Mouse (Mus musculus) inflammation-experienced regulatory T-cells, adult 6 months (primary cell): ENCODE measurements around the gene Gm35549. TPM values are rescaled to one million over a fixed set of nuclear protein-coding genes. Genes with fewer than 3 reads are reported as not detected.

Source experiments
- ATAC-seq: one replicate; pipeline ENCODE4 v1.8.0; 2017
- polyA plus RNA-seq, 3 experiments: library from polyadenylated mRNA; unstranded; fragments of 100-300 nt; shearing (Covaris generic); gene quantifications; one replicate each; pipeline ENCODE4 v1.2.1; 2017

Gm35549 gene
- polyA plus RNA-seq, 3 experiments from 2014 or later, result 1.5 to 4.0 TPM; not detected in 1

DNA sequence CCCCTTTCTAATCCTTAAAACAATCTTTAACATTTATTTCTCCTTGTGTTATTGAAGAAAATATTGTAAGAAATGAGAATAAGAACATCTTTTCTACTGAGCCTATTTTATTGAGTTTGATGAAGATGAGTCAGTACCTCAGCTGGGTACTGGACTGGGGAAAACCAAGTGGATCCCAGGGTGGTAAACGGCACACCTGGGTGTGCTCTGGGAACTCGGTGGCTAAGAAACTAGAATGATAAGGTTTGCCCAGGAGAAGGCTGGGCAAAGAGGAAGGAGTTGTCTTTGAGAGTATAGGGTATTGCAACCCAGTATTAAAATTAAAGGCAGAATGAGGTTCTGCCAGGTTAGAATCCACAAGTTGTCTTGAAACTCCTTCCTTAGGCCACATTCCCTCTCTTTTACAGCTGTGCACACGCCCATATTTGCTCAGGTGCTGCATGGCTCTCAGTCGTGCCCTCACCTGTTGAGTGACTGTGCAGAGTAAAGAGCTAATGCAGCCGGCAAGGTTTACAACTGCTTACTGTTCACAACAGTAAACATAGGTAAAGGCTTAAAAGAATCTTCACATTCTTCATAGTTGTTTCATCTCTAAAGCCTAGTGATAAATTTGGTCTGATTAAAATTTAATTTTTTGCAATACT, 20.3 kb downstream of the Gm35549 start:
- ATAC-seq, result no peak

DNA sequence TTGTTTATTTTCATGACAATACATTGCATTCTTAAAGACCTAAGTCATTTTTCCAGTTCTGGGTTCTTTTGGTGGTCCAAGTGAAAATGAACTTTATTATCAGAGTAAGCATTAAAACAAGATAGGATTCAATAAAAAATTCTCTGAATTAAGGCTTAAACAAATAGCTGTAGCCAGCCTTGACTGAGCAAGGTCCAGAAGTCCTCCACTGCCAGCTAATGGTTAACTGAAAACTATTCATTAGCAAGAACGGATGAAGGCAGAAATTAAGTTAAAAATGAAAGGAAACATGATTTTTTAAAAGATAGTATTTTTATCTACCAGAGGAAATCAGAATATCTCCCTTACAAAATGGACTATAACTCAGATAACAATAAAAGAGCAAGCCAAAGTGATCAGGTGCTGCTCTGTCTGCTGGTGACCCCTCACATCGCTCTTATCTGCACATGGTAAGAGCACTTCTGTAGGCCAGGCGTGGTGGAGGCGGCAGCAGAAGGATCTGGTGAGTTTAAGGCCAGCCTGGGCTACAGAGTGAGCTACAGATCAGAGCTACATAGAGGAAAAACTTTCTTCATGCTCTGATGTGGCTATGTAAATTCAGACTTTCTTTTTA, 28.5 kb downstream of the Gm35549 start:
- ATAC-seq, result no peak

DNA sequence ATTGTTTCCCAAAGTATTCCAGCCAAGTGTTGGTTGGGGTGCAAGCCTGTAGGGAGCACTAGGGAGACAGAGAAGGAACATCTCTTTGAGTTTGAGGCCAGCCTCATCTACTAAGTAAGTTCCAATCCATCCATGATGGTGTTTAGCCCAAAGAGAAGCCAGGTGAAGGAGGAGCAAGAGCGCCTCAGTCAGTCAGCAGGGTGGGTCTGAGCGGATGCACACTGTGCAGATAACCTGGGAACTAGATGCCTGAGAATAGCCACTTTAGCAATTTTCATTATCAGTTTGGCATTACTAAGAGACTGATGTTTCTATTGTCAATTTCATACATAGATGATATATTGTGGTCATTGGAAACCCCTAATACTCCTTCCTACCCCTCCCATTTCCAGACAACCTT, 29.1 kb downstream of the Gm35549 start:
- ATAC-seq, result no peak

DNA sequence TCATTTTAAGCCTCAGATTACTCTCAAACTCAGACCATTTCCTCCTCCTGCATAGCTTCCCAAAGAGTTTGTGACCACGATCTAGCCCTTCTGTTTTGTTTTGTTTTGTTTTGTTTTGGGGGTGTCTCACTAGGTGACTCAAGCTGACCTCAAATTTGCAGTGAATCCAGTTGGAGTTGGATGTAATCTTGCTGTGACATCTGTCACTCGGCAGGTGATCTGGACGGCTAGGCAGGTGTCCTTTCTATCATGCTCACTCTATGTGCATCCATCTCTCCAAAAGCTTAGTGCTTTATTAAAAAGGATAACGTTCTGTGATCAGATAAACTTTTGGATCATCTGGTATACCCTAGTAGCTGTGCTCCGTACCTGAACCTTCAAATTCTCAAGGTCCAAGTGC, 31.4 kb downstream of the Gm35549 start:
- ATAC-seq, result no peak

DNA sequence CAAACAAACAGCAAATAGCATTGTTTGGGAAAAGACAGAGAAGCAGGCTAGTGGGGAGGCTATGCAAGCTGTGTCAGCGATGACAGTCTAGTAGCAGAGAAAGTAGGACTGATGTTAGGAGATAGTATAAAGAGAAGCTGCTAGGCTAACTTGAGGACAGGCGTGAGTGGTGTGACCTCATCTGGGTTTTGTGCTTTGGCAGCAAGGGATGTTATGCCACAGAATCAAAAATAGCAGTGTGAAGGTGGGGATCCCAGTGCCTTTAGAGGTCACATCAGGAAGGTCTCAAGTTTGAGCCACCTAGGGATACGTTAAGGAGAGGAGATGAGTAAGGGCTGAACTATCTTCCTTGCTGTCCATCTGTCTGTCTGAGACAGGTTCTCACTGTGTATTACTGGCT, 33.6 kb downstream of the Gm35549 start:
- ATAC-seq, result no peak

DNA sequence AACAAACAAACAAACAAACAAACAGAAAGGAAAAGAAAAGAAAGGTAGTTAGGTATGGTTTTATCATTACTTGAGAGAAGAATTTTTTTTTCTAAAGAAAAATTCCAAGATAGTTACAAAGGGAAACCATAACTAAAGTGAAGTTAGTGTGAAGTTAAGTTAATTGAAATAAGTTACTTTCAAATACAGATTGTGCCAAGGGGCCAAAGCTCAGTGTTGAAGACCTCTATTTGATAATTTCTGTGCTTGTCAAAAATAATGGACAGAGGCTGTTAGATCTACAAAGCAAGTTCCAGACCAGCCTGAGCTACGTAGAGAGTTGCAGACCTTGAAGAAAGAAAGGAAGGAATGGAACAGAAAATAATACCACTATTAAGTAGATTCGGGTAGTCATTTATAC, 36.6 kb downstream of the Gm35549 start:
- no peak for ATAC-seq

DNA sequence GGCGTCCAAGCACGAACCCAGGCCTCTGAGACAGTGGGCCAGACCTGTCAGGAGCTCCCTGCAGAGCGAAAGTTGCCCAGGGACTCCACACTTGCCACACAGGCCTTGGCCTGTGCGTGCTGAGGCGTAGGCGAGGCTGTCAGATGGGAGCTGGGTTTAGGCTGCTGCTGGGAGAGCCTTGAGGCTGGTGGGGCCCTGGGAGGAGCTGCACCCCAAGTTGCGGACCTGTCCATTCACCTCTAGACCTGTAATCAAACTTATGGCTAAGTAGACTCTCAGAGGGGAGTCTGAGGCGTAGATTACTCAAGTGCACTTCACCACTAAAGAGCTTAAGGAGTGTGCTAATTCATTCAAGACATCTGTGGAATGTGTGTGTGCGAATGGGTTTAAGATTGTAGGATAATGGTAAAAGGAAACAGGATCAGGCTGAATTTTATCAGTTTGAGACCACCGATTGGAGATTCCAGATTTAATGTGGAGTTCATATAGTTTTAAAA, 37.9 kb downstream of the Gm35549 start:
- ATAC-seq, result no peak

DNA sequence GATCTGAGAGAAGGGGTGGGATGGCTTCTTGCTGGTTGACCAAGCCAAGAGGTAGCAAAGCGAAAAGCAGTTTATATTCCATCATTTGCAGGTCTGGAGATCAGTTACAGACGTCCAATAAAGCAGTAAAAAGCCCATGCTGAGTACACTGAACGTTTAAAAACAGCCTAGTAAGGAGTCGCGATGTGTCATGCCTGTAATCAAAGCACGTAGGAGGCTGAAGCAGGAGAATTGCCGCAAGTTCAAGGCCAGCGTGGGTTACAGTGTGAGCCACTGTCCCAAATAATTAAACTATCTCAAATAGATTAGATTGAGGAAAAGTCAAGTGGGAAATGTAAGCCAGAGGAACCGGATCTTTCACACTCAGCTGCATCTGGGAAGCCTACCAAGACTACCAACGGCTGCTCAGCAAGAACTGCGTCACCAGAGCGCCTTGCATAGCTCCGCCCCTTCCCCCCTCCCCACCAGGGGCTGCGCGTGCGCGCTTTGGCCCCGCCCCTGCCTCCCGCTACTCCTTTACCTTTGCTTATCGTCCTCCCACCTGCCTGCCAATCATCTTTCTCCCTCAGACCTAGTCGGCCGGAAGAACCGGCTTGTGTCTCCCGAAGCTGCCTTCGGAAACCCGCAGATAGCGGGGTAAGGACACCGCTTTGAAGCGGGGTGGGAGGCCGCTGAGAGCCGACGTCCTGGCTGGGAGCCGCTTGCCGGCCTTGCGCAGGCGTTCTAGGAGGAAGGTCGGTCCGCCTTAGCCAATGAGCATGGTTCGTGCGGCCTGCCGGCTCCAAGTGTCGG, 38.6 kb downstream of the Gm35549 start, which contains the start of gene Tcaim:
Gene Tcaim (plus strand): TSS at position 487 of the 792 bp plus-strand sequence.
- peak; percentile 92 for ATAC-seq

DNA sequence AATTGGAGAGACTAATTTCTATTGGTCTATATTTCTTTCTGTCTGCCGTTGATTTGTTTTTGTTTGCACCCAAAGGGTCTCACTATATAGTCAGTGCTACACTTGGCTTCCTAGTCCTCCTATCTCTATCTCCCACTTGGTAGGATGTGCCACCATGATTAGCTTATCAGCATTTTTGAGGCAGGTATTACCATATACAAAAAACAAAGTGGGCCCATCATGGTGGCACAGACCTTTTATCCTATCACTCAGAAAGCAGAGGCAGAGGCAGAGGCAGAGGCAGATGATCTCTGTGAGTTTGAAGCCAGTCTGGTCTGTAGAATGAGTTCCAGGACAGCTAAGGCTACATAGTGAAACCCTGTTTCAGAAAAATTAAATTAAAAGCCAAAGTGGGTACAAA, 57.3 kb downstream of the Gm35549 start:
- ATAC-seq, result no peak

DNA sequence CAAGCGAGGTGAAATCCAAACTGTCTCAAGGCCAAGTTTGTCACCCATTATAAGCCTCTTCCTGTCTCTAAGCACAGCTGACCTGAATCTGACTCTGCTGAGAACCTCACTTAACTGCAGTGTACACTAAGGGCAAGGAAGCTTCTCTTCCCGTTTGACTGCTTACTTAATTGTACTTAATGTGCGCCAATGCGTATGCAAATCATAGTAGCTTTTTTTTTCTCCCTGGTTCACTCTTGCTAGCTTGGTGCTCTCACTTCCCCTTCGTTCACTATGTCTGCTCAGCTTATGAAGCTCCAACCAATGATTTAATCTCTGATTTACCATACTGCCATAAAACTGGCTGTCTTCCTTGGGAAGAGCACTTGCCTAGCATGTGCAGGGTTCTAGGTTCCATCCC, 58.6 kb downstream of the Gm35549 start:
- no peak for ATAC-seq

Other genes with a start within 250 kb of the Gm35549 start
- gene Topaz1, start 96.7 kb downstream of the Gm35549 start, polyA plus RNA-seq, result not detected
- 10 to 100 TPM in 2 of 3 experiments, 1 to 10 TPM in 1; 7.8 to 17.7 (median 16.6) TPM for gene Tcaim, start 38.5 kb downstream of the Gm35549 start, polyA plus RNA-seq
- 10 to 100 TPM; 31.6 to 43.9 (median 38.0) TPM for gene Zfp445, start 22.0 kb upstream of the Gm35549 start, polyA plus RNA-seq
- gene Zkscan7, start 41.6 kb upstream of the Gm35549 start, polyA plus RNA-seq, result 1 to 10 TPM; 2.7 to 8.7 (median 2.9) TPM
- not detected for gene Zfp105, start 79.0 kb upstream of the Gm35549 start, polyA plus RNA-seq
- gene 1110059G10Rik, start 107.0 kb upstream of the Gm35549 start, polyA plus RNA-seq, result 10 to 100 TPM; 22.3 to 35.5 (median 29.5) TPM
- gene Kif15, start 107.0 kb upstream of the Gm35549 start, polyA plus RNA-seq, result 10 to 100 TPM in 1 of 3 experiments, 1 to 10 TPM in 2; 5.3 to 43.6 (median 6.4) TPM
- 10 to 100 TPM; 10.2 to 17.5 (median 13.8) TPM for gene Tmem42, start 177.3 kb upstream of the Gm35549 start, polyA plus RNA-seq
- 1 to 10 TPM in 1 of 3 experiments, under 1 TPM in 2; 0.38 to 1.3 (median 0.66) TPM for gene Tgm4, start 190.7 kb upstream of the Gm35549 start, polyA plus RNA-seq